Mouse (Mus musculus): ENCODE results near the gene Pygb.

GRCm38 (mm10) chr2:150771169-150771568, 15.4 kb upstream of the Pygb start:
- TF ChIP-seq CTCF (IDR thresholded peaks at IDR 0.05; ENCODE audit: control insufficient read depth, insufficient read depth, insufficient replicate concordance, low read depth, low read length) = no peak
- TF ChIP-seq POLR2A (IDR thresholded peaks at IDR 0.05; ENCODE audit: control insufficient read depth, low read depth, low read length) = no peak

All from testis, adult 2 months (tissue).